Mouse (Mus musculus): ENCODE measurements at regions not wholly inside any gene's neighbourhood (a gene's known extent, or its start where the extent isn't known, plus 50 kb on each side); places are given as distances from the start of the nearest gene placed in this dataset.

DNA sequence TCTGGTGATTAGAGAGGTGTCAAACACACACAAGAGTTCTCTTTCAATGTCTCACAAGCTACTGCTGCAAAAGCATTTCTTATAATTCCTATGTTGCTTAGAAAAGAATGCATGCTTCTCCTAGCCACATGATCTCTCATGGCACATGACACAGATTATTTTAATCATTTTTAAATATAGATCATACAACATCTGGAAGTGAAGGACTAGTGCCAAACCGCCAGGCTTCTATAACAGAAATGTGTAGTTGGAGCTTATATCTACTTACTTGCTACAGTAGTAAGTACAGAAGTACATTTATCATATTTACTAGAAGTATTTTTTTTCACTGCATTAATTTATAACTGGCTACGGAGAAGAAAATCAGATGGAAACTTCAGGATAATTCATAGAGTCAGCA is 611.3 kb downstream of the Dach1 start:
- H3K27me3 ChIP-seq (replicated peaks) = no peaks in the 10 kb centered on the region
- no peak for ATAC-seq (ENCODE audit: low FRiP score)
- H3K4me2 ChIP-seq = no peak overlapping the region
- H3K4me3 ChIP-seq (replicated peaks) = no peak overlapping the region
- H3K27ac ChIP-seq (replicated peaks) = no peak overlapping the region
- peaks cover 9% of the 10 kb centered on the region; the same call in 1 of the 2 replicates for H3K4me1 ChIP-seq
- no peaks in the 10 kb centered on the region for H3K36me3 ChIP-seq
- 84% methylated on average over 2 of the region's 2 CpGs for WGBS
- H3K9ac ChIP-seq (replicated peaks) = no peak overlapping the region
- H3K9me3 ChIP-seq (replicated peaks) = no peaks in the 10 kb centered on the region

DNA sequence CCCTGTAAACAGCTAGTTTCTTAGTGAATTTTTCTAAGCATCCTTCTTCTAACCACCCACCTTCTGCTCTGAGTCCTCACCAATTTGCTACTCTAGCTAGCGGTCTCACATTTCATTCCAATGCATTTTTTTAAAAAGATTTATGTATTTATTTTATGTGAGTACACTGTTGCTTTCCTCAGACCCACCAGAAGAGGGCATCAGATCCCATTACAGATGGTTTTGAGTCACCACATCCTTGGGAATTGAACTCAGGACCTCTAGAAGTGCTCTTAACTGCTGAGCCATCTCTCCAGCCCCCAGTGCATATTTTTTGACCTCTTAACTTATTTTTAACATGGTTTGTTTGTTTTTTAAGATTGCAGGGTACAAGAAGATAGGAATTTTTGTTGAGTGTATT is 611.7 kb downstream of the Dach1 start:
- no peak overlapping the region for H3K9ac ChIP-seq (replicated peaks)
- H3K27ac ChIP-seq (replicated peaks) = no peak overlapping the region
- H3K4me3 ChIP-seq (replicated peaks) = no peak overlapping the region
- no peaks in the 10 kb centered on the region for H3K27me3 ChIP-seq (replicated peaks)
- 91% methylated on average over 1 of the region's 1 CpGs for WGBS
- H3K9me3 ChIP-seq (replicated peaks) = no peaks in the 10 kb centered on the region
- ATAC-seq (ENCODE audit: low FRiP score) = no peak
- peaks cover 9% of the 10 kb centered on the region; the same call in 1 of the 2 replicates for H3K4me1 ChIP-seq
- H3K4me2 ChIP-seq = no peak overlapping the region
- no peaks in the 10 kb centered on the region for H3K36me3 ChIP-seq

DNA sequence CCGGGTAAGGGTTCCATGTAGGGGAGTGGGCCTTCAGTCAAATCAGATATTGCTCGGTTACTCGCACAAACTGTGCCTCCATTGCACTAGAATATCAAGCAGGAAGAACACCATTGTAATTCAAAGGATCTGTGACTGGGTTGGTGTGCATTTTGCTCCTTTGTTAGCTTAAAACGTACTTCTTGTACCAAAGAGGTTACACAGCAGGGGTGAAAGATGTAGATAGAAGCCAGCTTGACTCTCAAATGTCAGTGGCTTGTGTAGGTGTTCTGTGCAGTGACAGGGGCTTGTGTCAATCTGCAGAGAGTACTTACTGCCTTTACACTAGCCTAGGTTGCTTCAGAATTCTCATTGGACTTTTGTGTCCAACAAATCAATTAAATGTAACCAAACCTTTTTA is 623.3 kb downstream of the Dach1 start:
- H3K4me3 ChIP-seq (replicated peaks) = no peak overlapping the region
- H3K9me3 ChIP-seq (replicated peaks) = no peaks in the 10 kb centered on the region
- H3K27me3 ChIP-seq (replicated peaks) = no peaks in the 10 kb centered on the region
- H3K9ac ChIP-seq (replicated peaks) = no peak overlapping the region
- no peak for ATAC-seq (ENCODE audit: low FRiP score)
- no peaks in the 10 kb centered on the region for H3K4me1 ChIP-seq
- H3K4me2 ChIP-seq = no peak overlapping the region
- WGBS = 84% methylated on average over 4 of the region's 4 CpGs
- H3K36me3 ChIP-seq = no peaks in the 10 kb centered on the region
- H3K27ac ChIP-seq (replicated peaks) = no peak overlapping the region

DNA sequence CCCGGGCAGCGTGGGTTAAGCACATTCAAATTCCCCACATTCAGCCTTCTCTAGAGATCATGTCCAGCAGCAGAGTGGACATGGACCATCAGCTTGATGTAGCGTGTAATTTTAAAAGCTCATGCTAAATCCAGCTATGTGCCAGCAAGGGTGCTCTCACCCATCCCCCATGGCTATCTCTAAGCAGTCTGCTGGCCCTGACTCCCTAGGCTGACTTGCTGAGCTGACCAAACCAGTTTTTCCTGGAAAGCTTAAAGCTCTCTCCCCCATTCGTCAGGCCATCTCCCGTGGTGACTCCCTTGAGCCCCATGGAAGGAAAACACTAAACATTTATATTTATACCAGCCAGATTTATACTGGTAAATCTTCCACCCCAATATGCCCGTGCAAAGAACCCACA is 625.3 kb downstream of the Dach1 start:
- H3K9me3 ChIP-seq (replicated peaks) = no peaks in the 10 kb centered on the region
- no peaks in the 10 kb centered on the region for H3K36me3 ChIP-seq
- H3K27ac ChIP-seq (replicated peaks) = no peak overlapping the region
- no peak overlapping the region for H3K4me3 ChIP-seq (replicated peaks)
- no peaks in the 10 kb centered on the region for H3K27me3 ChIP-seq (replicated peaks)
- no peak overlapping the region for H3K9ac ChIP-seq (replicated peaks)
- no peak for ATAC-seq (ENCODE audit: low FRiP score)
- WGBS = 72% methylated on average over 6 of the region's 6 CpGs
- H3K4me2 ChIP-seq = no peak overlapping the region
- no peaks in the 10 kb centered on the region for H3K4me1 ChIP-seq

DNA sequence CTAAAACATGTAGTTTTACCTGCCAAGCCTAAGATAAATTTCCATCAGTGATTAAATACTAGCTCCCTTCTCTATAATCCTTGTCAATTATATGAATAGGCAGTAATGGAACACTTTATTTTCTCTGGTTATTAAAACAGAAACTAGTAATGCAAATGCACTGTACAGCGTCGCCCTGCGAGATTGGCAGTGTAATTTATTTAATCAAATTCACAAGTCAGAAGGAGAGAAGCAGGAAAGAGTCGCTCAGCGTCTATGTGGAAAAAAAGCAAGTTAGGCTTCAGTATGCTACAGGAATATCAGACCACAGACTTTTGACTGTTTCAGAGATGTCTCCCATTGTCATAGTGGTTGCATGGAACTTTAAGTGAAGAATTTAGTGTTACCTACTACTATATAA is 632.6 kb downstream of the Dach1 start:
- Histone ChIP-seq H3K4me1 (no peaks in the 10 kb centered on the region), H3K27me3 (replicated peaks) (no peaks in the 10 kb centered on the region), H3K4me2 (no peak overlapping the region), H3K27ac (replicated peaks) (no peak overlapping the region), H3K36me3 (no peaks in the 10 kb centered on the region), H3K9ac (replicated peaks) (no peak overlapping the region), H3K4me3 (replicated peaks) (no peak overlapping the region), H3K9me3 (replicated peaks) (no peaks in the 10 kb centered on the region)
- no peak for ATAC-seq (ENCODE audit: low FRiP score)
- 60% methylated on average over 5 of the region's 5 CpGs for WGBS

DNA sequence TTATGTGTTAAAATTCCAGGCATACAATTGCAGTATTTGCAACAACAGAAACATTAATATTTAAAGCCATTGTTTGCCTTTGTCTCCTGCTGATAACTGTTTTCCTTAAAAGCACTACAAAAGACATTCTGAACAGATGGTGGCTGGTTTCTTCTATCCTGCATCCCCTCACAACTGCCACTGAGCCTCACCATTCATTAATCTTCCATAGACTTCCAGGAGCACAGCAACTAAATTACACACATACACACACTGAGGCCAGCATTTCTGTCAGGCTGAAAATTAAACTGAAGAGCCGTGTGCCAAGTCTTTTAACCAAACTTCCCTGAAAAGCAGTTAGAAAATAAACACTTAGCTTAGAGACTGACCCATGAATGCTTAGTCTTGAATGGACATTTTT is 658.2 kb downstream of the Dach1 start:
- H3K9ac ChIP-seq (replicated peaks) = no peak overlapping the region
- H3K4me3 ChIP-seq (replicated peaks) = no peak overlapping the region
- no peaks in the 10 kb centered on the region for H3K9me3 ChIP-seq (replicated peaks)
- H3K4me1 ChIP-seq = no peaks in the 10 kb centered on the region
- no peak for ATAC-seq (ENCODE audit: low FRiP score)
- H3K4me2 ChIP-seq = no peak overlapping the region
- H3K27me3 ChIP-seq (replicated peaks) = no peaks in the 10 kb centered on the region
- 4% methylated on average over 1 of the region's 1 CpGs for WGBS
- H3K27ac ChIP-seq (replicated peaks) = no peak overlapping the region
- H3K36me3 ChIP-seq = no peaks in the 10 kb centered on the region

DNA sequence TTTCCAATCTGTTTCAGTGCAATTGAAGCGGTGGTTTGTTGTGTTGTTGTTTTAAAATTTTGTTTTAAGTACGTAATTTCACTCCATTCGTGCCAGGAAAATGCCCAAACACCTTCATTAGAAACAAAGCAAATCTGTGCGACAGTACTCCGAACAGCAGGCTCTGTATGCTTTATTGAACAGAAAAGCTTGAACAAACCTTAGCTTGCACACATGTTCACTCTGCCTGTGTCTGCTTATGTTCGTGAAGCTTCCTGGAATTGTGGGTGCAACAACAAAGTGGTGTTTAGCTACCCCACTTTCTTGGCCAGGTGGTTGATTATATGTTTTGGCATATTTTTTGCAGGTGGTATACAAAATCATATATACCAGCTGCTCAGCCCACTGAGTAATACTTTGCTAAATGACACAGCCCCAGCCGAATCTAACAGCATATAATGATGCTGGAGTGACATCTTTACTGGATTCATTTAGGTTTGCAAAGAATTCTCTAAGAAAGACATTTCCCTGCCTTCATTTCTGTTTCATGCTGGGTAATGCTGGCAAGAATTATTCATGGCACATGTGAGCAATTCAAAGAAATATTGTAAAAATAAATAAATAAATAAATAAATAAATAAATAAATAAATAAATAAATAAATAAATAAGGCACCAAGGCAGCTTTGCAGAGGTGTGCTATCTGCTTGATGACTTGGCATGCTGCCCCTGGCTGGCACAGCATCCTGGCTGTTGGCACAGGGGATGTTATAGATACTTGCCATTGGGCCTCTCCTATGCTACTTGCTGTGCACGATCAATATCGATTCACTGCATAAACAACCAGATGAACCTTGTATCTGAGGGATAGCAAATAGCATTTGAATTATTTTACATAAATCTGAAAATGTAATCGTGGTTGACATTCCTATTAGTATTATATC is 679.9 kb downstream of the Dach1 start:
- Histone ChIP-seq H3K4me2 (no peak overlapping the region), H3K36me3 (no peaks in the 10 kb centered on the region), H3K9ac (replicated peaks) (no peak overlapping the region), H3K27ac (replicated peaks) (no peak overlapping the region), H3K9me3 (replicated peaks) (no peaks in the 10 kb centered on the region), H3K4me1 (no peaks in the 10 kb centered on the region), H3K4me3 (replicated peaks) (no peak overlapping the region), H3K27me3 (replicated peaks) (no peaks in the 10 kb centered on the region)
- no peak; the same call in 1 of the 2 replicates for ATAC-seq (ENCODE audit: low FRiP score)
- 74% methylated on average over 10 of the region's 10 CpGs for WGBS

DNA sequence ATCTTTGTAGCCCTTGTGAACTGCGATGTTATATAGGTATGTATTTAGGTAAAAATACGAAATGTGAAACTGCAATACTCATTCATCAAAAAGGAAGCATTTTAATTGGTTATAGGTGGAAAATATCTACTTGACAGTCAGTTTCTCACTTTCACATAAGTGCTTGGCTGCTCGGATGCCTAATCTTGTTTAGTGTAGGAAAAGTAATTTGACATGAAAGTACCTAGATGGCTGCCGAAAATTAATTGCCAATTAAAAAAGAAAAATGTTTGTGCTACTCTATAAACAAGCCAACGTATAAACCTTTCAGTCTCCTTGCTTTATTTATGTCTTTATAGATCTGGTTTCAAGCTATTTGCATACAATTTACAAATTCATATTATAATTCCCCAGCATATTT is 691.3 kb downstream of the Dach1 start:
- Histone ChIP-seq H3K36me3 (no peaks in the 10 kb centered on the region), H3K9ac (replicated peaks) (no peak overlapping the region), H3K27me3 (replicated peaks) (no peaks in the 10 kb centered on the region), H3K27ac (replicated peaks) (no peak overlapping the region), H3K4me1 (no peaks in the 10 kb centered on the region), H3K9me3 (replicated peaks) (no peaks in the 10 kb centered on the region), H3K4me2 (no peak overlapping the region), H3K4me3 (replicated peaks) (no peak overlapping the region)
- WGBS = 62% methylated on average over 5 of the region's 5 CpGs
- no peak for ATAC-seq (ENCODE audit: low FRiP score)

DNA sequence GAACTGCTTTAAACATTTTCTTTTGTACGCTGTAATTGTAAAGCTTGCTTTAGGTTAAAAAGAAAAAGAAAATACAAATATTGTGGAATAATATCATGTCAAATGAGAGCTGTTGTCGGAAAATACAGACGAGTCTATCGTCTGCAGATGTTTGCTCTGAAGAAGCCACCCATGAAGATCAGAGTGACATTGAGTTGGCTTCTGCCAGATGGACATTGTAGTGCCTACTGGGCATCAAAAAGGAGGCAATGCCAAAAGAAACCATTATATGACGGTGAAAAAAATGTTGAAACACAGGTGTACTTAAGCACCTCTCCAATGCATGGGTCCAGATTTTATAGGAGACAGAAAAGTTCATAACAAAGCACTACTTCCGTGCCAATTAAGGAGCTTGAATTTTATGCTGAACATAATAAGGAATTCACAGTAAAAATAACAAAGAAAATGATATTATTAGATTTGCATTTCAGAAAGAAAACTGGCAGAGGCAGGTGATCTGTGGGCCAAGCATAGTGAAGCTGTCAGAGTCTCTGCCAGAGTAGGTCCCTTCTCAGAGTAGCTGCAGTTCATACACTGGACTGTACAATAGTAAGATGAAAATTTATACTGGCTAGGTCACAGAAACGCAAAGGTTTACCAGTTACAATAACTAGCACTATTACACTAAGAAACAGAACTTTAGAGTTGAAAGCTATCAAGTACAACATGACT is 718.9 kb downstream of the Dach1 start:
- H3K4me3 ChIP-seq (replicated peaks) = no peak overlapping the region
- H3K36me3 ChIP-seq = no peaks in the 10 kb centered on the region
- H3K27me3 ChIP-seq (replicated peaks) = no peaks in the 10 kb centered on the region
- no peak overlapping the region for H3K27ac ChIP-seq (replicated peaks)
- no peaks in the 10 kb centered on the region for H3K9me3 ChIP-seq (replicated peaks)
- no peak overlapping the region for H3K4me2 ChIP-seq
- no peaks in the 10 kb centered on the region for H3K4me1 ChIP-seq
- WGBS = 82% methylated on average over 7 of the region's 7 CpGs
- no peak overlapping the region for H3K9ac ChIP-seq (replicated peaks)
- no peak for ATAC-seq (ENCODE audit: low FRiP score)

DNA sequence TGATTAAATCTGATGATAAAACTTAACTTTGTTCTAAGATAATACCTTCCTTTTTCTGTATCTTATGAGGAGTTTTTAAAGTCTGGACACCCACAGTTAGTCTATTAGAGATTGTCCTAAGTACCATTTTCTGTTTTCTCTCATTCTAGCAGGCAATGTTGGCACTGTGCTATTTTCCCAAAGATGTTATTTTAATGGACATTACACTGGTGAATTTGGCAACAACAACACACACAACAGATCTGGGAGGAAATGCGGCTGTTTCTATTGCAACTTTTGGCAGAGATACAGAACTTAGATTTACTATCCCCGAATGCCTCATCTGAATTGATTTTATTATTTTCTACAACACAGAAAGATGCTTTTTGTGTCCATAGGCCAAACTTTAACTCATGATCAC is 720.9 kb downstream of the Dach1 start:
- Histone ChIP-seq H3K27me3 (replicated peaks) (no peaks in the 10 kb centered on the region), H3K9me3 (replicated peaks) (no peaks in the 10 kb centered on the region), H3K4me1 (no peaks in the 10 kb centered on the region), H3K27ac (replicated peaks) (no peak overlapping the region), H3K36me3 (no peaks in the 10 kb centered on the region), H3K4me3 (replicated peaks) (no peak overlapping the region), H3K9ac (replicated peaks) (no peak overlapping the region), H3K4me2 (no peak overlapping the region)
- 57% methylated on average over 2 of the region's 2 CpGs for WGBS
- no peak for ATAC-seq (ENCODE audit: low FRiP score)

DNA sequence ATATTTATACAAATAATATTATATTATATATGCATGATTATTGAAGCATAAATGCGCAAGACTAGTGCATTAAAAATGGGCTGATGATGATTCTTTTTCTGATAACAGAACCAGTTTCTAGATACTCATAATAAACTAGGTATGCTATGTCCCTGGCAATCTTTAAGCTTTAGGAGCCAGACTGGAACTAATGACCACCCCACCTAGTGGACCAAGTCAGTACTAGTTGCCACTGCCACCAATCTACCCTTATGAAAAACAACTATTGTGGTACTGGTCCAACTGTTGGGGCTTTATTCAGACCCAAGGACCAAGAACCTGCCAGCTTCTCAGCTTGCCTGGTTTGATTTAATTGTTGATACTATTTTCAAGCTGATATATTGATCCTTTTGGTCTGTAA is 722.8 kb downstream of the Dach1 start:
- no peak for ATAC-seq (ENCODE audit: low FRiP score)
- no peak overlapping the region for H3K4me3 ChIP-seq (replicated peaks)
- 91% methylated on average over 1 of the region's 1 CpGs for WGBS

DNA sequence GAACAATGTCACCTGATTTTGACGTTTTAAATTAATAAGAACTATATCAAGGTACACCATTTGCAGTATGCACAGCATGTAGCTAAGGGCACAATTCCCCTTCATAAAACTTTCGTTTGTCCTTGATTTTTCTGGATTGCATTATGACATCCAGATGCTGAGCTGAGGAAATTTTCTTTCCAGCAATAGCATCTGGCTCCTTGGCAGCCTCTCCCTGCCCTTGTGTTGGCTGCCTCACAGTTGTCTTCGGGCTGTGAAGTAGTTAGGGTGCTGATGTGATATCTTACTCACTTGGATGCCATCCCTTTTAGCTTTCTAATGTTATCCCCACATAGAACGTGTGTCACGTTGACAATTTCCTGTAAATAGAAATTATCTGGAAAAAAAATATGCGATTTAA is 729.2 kb downstream of the Dach1 start:
- WGBS = 81% methylated on average over 6 of the region's 6 CpGs
- Histone ChIP-seq H3K9me3 (replicated peaks) (no peaks in the 10 kb centered on the region), H3K27ac (replicated peaks) (no peak overlapping the region), H3K4me2 (no peak overlapping the region), H3K9ac (replicated peaks) (no peak overlapping the region), H3K36me3 (no peaks in the 10 kb centered on the region), H3K4me1 (no peaks in the 10 kb centered on the region), H3K27me3 (replicated peaks) (no peaks in the 10 kb centered on the region), H3K4me3 (replicated peaks) (no peak overlapping the region)
- ATAC-seq (ENCODE audit: low FRiP score) = no peak

More for the DNA sequence above, 722.8 kb downstream of the Dach1 start:
- Histone ChIP-seq H3K4me1 (no peaks in the 10 kb centered on the region), H3K36me3 (no peaks in the 10 kb centered on the region), H3K27ac (replicated peaks) (no peak overlapping the region), H3K9me3 (replicated peaks) (no peaks in the 10 kb centered on the region), H3K9ac (replicated peaks) (no peak overlapping the region), H3K4me2 (no peak overlapping the region), H3K27me3 (replicated peaks) (no peaks in the 10 kb centered on the region)

Data from neural tube, embryonic 15.5 days (tissue).